Mouse (Mus musculus): ENCODE measurements around the gene Traf3.

GRCm38 (mm10) chr12:111150236-111150596 lies 16.0 kb upstream of the Traf3 start:
- no peak for TF ChIP-seq CTCF (IDR thresholded peaks at IDR 0.05; ENCODE audit: low read depth)
- TF ChIP-seq EP300 (optimal IDR thresholded peaks at IDR 0.05): no peak

Measured in stomach, postnatal 0 days (tissue).